Mouse (Mus musculus): ENCODE measurements around the gene Agxt.

Gene Agxt

GRCm38 (mm10) chr1:93150907-93151661 is 16.0 kb downstream of the Agxt start:
- no peak for DNase-seq (ENCODE audit: low spot score in 2 of 2)

- no peak for DNase-seq (ENCODE audit: low spot score in 2 of 2)
Observed at GRCm38 (mm10) chr1:93157566-93157965, 22.5 kb downstream of the Agxt start.

DNA sequence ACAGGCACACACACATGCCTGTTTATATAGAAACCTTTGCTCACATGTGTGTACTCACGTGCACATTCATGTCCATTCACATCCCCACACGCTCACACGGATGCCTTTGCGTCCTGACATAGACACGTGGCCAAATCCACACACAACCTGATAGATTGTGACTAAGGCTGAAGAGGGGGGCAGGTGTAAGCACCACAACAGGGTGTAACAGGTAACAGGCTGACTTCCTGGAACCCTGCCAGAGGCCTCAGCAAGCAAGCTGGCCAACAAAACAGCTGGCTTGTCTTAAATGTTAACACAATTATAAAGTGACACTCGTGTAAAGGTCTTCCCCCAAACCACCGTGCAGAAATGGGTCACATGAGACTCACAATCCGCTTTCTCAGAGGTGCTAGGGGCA is 23.9 kb downstream of the Agxt start:
- no peak for DNase-seq (ENCODE audit: low spot score in 2 of 2)

DNA sequence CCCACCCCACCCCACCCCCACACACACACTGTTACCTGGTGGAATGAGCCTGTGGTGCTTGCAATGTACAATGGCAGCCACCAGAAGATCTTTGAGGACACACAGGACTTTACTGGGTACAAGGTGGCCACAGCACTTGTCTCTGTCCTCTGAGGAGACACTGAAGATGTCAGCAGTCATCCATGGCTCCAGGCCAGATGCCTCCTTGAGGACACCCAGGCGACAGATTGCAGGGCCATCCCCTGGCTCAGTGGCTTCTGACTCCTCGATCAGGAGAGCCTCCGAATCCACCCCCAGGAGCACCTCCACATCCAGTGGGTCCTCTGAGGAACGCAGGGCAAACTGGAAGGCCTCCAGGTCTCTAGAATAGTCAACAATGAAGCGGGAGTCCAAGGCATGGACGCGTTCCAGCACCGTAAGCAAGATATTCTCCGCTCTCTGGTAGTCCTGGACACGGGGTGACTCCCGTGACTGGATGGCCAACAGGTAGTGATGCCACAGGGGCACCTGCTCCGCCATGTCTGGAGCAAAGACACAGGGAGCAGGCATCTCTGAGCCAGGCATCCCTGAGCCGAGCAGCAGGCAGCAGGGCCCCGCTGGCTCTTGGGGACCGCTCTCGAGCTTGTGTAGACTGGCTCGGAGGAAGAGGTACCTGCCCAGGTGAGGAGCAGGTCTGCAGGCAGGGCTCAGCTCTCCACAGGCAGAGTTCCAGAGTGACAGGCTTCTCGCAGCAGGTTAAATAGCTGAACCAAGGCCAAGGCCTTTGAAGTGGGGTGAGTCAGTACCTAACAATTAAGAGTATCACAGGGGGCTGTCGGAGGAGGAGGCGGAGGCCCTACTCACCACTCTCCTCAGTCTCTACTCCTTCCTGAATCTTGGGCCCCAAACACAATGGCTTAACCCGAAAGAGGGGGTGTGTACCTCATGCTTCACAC is 24.8 kb downstream of the Agxt start:
- no peak for DNase-seq (ENCODE audit: low spot score in 2 of 2)

DNA sequence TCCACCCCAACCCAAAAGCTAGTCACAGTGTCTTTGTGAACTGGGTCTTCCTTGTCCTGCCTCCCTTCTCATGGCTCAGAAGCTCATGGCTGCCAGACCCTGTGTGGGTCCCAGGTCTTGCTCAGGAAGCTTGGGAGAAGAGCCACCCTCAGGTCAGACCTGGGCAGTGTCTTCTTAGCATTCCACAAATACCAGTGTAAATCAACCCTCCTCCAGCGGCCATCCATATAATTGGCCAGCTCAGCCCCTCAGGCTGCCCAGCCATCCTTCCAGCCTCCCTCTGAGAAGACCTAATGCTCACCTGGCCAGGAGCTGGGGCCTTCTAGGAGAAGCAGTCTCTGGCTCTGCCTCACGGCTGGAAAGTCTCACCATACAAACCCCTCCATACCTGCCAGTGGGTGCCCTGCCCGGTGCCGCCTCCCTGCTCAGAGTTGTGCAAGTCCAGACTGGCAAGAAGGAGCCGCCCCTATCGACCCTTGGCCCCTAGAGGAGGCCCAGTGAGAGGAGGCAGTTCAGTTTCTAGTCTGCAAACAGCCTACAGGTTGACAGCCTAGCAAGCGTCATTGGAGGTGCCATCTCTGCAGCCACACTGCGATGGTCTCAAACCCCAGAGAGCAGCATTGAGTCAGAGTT is 25.6 kb downstream of the Agxt start, which contains the start of gene 2310007B03Rik:
TSS of gene 2310007B03Rik (minus strand) at position 448 of the 633 bp plus-strand sequence.
- no peak for DNase-seq (ENCODE audit: low spot score in 2 of 2)

DNA sequence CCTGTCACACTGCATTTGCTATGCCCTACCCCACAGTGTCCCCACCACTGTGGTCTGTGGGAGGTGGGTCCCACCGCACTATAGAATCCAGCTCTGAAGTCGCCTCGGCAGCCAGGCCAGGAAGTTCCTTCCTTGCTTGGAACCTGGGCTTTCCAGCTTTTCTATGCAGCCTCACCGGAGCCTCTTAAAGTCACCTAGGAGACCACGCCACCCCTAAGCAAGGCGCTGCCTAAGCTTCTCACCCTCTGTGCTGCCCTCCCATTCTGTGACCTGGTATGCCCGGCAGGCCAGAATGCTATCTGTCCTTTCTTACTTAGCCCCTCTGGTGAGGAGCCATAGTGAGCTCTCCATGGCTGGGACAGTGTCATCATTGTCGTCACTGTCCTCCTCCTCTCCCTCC is 26.3 kb downstream of the Agxt start:
- DNase-seq (ENCODE audit: low spot score in 2 of 2), result no peak

DNA sequence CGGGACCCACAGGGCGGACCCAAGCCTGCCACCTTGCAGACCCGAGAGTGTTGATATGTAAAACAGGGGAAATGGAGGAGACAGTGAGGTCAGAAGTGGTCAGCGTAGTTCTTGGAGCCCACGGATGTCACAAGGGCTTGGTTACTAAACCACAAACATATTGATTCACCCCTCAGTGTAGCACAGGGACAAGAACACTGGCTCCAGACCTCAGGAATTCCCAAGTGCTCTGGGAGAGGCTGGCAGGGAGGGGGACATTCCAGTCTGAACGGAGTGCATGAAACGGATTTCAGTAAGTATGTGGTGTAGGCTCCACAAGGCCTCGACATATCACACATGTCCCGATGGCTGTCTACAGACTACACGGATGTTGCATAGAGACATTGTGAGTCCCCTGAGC is 26.9 kb downstream of the Agxt start:
- DNase-seq (ENCODE audit: low spot score in 2 of 2), result no peak

GRCm38 (mm10) chr1:93162588-93162987 is 27.5 kb downstream of the Agxt start:
- DNase-seq (ENCODE audit: low spot score in 2 of 2), result no peak

DNA sequence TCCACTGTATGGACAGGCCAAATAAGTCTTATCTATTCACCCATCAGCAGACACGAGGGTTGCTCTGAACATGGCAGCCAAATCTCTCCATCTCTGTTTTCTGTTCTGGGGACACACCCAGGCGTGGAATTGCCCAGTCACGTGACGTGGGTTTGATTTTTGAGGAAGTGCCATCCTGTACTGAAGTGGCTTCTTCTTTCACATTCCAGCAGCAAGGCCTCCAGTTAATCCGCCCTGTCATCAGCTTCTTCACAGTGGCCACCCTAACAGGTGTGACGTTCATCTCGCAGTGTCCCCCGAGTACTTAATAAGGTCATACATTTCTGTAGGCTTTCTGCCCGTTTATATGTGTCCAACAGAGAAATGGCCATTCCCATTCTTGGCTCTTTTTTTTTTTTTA is 30.4 kb downstream of the Agxt start:
- DNase-seq (ENCODE audit: low spot score in 2 of 2), result no peak

GRCm38 (mm10) chr1:93166346-93167079 is 31.5 kb downstream of the Agxt start:
- DNase-seq (ENCODE audit: low spot score in 2 of 2), result no peak

DNA sequence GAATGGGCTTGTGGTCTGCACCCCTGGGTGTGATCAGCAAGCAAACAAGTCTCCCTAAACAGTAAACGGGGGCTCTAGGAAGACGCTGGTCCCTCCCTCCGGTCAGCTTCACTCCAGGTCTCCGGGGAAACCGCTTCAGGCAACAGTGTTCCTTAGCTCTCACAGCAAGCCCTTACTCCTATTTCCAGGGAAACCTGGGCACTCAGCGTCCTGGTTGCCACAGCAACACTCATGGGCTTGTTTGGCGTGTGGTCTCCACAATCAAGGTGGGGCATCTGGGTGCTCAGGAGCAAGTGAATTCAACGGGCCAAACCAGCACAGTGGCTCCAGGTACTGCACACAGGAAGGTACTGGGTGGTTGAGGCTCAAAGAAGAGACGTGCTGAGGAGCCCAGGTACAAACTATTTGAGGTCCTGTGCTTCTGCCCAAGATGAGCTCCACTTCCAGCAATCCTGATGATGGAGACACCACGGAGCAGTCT is 33.3 kb downstream of the Agxt start, which contains the start of gene Crocc2:
TSS of gene Crocc2 (plus strand) at position 431 of the 481 bp plus-strand sequence.
- no peak for DNase-seq (ENCODE audit: low spot score in 2 of 2)

DNA sequence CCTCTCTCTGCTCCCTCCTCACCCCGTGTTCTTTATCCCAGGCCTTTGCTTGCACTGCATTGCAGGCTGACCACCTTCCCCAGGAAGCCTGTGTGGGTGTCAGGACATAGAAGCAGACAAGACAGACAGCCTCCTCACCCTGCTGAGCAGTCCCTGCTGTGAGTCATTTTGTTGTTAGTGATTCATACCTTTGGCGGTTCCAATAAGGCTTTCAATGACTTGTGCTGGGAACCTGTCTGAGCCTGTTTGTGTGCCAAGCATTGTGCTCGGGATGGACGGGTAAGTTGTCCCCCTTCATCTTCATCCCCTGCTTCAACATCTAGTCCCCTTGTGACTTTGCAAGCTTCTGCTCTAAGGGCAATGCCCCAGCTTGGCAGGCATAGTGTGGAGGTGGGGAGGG is 38.6 kb downstream of the Agxt start:
- DNase-seq (ENCODE audit: low spot score in 2 of 2), result no peak

GRCm38 (mm10) chr1:93174399-93174798 is 39.4 kb downstream of the Agxt start:
- peak; percentile 12 to 69 for DNase-seq (ENCODE audit: low spot score in 2 of 2)

DNA sequence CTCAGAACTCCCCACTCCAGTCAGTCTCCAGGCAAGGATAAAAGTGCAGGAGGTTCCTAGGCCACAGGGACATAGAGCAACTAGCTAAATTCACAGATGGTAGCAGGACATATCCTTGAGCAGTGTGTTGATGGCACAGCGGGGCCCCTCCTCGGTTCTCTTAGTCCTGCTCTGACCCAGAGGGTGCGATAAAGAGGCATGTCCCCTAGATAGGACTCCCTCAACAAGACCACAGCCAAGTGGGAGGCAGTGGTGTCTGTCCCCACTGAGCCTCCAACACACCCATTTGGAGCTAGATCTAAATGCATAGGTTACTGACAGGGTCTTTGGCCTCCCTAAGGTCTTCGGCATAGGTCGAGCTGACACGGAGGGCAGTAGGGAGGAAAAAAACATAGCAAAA is 40.8 kb downstream of the Agxt start:
- DNase-seq (ENCODE audit: low spot score in 2 of 2), result no peak

GRCm38 (mm10) chr1:93176525-93177332 is 41.7 kb downstream of the Agxt start:
- no peak for DNase-seq (ENCODE audit: low spot score in 2 of 2)

GRCm38 (mm10) chr1:93182281-93182680 is 47.2 kb downstream of the Agxt start:
- DNase-seq (ENCODE audit: low spot score in 2 of 2), result no peak

GRCm38 (mm10) chr1:93184071-93184828 is 49.2 kb downstream of the Agxt start:
- no peak for DNase-seq (ENCODE audit: low spot score in 2 of 2)

DNA sequence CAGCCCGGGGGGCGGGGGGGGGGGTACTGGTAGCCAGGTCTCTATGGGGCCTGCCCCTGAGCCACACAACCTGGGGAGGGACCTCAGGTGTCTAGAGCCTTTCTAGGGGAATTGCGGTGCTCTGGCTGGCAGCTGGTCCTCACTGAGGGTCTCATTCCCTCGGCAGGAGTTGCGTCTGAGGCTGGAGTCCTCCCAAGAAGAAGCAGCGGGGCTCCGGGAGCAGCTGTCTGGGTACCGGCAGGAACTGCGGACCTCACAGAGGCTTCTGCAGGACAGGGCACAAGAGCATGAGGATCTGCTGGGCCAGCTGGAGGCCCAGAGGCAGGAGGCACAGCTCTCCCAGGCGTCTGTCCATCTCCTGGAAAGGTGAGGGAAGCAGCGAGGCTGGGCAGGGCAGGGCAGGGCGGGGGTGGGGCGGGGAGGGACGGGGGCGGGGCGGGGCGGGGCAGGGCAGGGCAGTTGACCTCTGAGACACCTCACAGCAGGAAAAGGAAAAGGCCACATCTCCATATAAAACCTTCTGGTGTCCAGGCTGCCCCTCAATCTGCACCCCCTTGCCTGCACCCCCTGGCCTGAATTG is 55.8 kb downstream of the Agxt start:
- no peak for DNase-seq (ENCODE audit: low spot score in 2 of 2)

GRCm38 (mm10) chr1:93194961-93195360 is 59.9 kb downstream of the Agxt start:
- no peak for DNase-seq (ENCODE audit: low spot score in 2 of 2)
